Mouse (Mus musculus): ENCODE measurements at regions not wholly inside any gene's neighbourhood (a gene's known extent, or its start where the extent isn't known, plus 50 kb on each side); places are given as distances from the start of the nearest gene placed in this dataset.

DNA sequence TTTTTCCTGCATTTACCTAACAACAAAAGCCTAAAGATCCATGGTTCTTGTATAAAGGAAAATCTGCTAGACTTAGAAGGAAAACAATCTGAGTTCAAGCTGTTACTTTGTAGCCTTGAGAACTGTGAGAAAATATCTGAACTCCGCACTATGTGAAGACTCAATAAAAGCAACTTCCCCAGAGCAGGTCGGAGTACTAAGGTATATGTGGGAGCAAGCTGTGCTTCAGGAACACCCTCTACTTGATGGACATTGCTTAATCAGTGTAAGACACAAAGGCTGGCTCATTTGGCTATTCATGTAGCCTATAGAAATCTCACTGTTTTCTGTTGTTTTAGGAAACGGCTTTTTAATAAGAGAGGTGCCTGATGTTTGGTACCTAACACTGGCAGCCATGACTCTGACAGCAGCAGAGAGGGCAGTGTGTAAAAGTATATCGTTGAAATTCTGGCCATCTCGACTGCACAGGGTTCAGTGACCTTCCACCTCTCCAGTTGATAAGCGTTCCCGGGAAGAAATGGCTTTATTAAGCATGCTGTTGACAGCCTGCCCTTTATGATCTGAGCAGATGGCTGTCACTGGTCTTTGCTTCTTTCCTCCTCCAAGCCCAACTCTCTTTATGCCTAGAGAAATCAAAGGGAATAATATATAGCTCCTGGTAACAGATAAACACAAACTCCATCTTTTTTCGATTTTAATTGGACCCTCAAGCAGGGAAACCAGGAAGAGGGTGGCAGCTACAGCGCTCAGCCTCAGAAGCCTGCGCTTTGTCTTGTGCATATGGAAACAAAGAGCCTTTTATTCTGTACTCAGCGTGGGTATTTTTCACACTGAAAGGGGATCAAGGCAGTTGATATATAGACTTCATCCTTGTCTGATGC, 443.7 kb upstream of the Sel1l start:
- no peak for DNase-seq (ENCODE audit: low spot score in 2 of 2)

DNA sequence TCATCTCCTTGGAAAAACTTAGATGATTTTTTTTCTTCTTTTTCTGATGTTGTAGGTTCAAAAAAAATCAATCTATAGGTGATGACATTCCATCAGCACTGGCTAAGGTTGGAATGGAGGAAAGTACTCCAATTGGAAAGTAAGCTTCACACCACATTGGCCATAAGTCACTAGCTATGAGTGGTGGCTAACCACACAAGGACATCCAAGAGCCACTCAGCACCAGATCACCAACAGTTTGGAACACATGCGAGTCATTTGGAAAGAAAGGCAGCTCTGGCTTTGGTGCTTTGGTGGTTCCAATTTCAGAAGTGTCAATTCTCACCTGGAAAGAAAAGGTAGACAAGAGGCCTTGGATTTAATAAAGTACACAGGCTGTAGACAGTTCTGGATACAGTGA, 442.5 kb upstream of the Sel1l start:
- no peak for DNase-seq (ENCODE audit: low spot score in 2 of 2)

DNA sequence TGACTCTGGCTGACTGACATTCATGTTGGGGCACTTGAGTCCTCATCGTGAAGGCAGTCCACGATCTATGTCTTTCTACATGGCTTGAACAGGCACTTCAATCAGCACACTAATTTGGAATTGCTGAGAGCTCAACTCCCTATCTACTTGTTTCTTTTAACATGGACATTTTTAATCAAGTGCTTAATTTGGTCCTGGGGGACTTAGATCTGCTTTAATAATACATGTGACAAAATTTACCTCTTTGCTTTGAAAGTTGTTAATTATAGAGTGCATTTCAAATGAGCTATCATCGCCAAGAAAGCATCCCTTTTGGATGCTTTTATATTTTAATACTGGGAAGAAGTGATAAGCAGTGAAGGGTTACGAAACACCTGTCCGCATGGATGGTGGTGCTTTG, 436.6 kb upstream of the Sel1l start:
- no peak for DNase-seq (ENCODE audit: low spot score in 2 of 2)

DNA sequence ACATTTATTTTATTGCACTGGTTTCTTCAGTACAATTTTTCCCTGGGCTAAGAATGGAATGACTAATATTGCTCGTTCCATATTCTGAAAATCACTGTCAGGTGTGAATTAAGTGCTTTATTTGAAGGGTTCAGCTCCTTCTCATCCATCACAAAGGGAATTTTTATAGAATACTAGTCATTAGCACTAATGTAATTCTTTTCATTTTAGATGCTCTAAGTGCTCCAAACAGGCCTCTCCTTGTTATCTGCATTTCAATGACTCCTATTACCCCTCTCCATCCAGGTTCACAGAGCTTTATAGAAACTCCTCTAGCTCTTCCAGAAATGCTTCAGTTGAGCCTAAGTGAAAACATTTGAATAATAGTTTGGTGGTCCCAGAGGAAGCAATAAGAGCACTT, 431.5 kb upstream of the Sel1l start:
- DNase-seq (ENCODE audit: low spot score in 2 of 2): no peak

DNA sequence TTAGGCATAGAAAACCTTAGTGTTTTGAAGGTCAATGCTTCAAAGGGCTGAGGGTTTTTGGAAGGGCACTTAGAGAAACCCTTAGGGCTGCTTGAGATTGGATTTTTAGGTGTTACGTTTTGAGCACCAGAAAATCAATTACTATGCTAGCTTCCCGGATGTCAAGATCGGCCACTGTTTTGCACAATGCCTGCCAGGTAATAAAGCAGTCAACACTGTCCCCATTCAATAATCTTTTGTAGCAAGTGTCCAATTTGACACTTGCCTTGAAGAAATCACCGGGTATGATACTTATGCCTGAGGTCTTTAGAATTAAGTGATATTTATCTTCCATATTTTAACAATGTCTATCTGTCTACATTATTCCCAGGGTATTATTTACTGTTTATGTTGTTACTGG, 403.0 kb upstream of the Sel1l start:
- DNase-seq (ENCODE audit: low spot score in 2 of 2): no peak

DNA sequence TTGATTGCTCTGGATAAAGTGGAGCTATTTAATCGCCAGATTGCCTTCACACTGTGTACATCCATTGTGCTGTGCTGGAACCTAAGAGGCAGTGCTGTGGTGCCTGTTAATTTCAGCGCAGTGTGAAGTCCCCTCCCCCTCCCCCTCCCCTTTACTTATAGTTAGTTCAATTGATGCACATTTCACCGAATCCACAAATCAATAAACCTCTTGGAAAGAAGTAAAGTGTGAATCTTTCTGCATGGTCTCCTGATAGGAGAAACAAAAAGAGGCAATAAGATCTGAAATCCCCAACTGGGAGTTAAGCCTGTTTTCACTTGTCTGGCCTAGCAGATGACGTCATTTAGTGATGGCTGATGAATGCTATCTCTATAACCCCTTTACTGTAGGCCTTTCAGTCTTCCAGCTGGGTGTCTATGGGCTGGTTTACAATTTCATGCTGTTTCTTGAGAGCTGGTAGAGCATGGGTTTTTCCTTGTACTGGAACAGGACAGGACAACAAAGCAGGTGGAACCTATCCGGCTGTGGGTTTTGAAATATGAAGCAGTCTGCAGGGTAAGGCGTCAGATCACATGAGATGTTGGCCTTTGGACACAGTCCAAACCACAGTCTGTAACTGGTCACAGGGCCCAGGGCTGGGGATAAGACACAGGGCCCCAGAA, 398.0 kb upstream of the Sel1l start:
- no peak for DNase-seq (ENCODE audit: low spot score in 2 of 2)

DNA sequence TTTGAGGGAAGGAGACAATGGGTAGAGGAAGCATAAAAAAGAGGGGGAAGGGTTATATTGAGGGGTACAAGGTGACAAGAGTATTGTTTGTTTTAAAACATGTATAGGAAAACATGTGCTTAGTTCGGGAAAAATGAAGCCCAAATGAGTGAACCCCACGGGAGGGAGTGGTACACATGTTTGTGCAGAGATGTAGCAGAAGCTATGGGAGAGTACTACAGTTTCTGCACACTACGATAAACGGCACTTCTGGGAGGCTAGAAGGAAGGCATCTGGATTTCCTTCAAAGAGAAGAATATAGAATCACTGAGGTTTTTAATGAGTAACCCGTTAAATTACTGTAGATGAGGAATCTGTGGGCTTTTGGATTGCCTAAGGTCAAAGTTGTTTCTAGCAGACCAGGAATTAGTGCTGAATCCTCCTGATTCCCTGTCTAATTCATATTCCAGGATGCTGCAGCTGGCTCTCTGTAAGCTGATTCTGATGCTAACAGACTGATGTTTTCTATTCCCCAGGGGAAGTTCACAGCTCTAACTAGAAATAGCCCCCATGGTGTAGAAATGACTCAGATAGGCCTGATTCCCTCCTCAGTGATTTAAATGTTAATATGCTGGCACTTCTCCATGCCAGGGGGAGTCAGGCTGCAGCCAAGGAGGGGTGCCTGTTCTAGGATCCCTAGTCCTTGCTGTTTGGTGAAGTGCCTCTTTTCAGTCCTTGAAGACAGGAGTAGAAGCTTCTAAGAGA, 391.2 kb upstream of the Sel1l start:
- no peak for DNase-seq (ENCODE audit: low spot score in 2 of 2)

DNA sequence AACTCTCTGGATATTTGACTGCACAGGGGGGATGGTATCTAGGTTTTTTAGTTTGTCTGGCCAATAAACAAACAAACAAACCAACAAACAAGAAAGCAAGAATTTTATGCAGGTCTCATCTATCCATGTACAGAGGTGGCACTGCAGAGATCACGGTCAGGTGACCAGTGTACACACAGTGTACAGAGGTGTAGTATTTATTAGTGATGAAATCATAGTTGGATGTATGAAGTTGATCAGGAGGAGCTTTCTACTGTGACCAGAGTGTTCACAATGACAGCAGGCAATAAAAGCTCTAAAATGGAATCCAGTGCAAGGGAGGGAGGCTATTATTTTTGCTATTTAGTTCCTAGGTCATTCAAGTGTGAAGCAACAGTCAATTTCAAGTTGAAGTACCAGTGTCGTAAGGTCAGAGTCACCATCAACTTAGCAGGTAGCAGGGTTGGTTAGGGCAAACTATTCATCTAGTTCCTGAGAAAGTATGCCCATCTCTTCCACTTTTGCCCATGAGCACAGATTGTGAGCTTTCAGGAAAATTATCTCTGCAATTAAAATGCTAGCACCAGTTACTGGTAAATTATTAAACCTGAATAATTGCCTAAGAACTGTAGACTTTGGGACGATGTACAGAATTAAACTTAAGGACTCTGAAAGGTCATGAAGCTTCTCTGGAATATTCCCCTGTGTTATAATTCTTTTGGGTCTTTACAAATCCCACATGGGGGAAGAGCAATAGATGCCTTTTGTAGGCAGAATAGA, 384.9 kb upstream of the Sel1l start:
- DNase-seq (ENCODE audit: low spot score in 2 of 2): no peak

DNA sequence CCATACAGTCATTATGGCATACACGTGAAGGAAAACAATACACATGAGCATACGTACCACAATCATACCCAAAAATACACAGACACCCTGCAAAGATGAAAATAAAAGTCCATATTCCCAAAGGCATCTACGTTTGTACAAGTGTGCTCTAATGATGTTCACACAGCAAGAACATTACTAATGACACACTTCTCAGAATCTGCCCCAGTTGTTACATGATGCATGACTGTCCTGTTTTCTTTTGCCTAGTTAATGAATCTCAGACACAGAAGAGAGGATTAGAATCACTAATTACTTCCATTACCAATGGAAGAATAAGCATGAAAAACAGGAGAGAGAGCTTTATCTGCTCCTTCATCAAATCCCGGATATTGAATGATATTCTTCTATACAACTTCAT, 379.6 kb upstream of the Sel1l start:
- DNase-seq (ENCODE audit: low spot score in 2 of 2): no peak

DNA sequence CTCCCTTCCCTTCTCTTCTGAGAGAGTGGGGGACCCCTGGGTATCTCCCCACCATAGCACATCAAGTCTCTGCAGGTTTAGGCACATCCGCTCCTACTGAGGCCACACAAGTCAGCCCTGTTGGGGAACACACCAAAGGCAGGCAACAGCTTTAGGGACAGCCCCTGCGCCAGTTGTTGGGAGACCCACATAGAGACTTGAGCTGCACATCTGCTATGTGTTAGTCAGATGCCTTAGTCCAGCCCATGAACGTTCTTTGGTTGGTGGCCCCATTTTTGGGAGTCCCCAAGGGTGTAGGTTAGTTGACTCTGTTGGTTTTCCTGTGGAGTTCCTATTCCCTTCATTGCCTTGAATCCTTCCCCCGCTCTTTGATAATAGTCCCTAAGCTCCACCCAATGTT, 354.4 kb upstream of the Sel1l start:
- DNase-seq (ENCODE audit: low spot score in 2 of 2): no peak

DNA sequence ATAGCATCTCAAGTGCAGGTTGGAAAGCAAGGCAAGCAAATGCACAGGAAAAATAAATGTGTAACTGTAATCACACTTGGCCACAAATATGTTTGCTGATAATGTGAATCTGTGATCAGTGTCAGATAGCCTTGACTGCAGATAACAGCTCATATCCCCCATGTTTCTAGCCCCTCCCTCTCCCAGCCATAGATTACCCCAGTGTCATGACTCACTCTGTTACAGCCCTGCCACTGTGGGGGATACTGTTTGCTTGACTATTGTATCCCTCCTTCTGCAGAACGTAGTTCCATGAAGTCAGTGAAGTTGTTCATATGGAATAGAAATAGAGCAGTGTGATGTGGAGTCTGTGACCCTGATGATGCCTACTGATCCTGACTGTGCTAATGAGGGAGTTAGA, 351.6 kb upstream of the Sel1l start:
- DNase-seq (ENCODE audit: low spot score in 2 of 2): no peak

DNA sequence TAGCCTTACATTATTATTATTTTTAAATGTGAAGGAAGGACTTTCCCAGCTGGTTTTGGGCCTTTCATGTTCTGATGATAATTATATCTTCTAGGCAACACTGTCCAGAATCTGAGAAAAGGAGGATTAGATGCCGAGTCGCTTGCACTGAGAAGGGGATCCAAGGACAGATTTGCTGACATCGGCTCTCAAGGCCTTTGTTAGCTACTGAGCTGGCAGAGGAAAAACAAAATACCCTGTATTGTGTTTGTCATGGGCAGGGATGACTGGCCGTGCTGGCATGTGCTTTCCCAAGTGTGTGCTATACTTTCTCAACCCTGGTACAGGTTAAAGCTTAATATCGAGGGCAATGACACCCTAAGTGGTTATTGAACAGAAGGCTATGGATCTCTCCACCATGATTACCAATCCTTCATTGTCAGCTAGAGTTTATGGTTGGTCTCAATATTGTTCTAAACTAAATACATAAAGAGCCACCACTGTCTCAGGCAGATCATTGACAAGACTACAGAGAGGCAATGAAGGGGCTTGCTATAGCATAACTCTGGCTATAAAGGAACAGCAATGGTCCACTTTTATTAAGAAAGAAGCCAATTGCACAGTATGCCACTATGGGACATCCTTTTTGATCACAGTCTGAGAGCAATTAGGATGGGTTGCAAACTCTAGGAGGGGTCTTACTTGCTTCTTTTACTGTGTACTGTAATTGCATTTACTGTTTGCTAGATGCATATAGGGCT, 350.0 kb upstream of the Sel1l start:
- no peak for DNase-seq (ENCODE audit: low spot score in 2 of 2)

DNA sequence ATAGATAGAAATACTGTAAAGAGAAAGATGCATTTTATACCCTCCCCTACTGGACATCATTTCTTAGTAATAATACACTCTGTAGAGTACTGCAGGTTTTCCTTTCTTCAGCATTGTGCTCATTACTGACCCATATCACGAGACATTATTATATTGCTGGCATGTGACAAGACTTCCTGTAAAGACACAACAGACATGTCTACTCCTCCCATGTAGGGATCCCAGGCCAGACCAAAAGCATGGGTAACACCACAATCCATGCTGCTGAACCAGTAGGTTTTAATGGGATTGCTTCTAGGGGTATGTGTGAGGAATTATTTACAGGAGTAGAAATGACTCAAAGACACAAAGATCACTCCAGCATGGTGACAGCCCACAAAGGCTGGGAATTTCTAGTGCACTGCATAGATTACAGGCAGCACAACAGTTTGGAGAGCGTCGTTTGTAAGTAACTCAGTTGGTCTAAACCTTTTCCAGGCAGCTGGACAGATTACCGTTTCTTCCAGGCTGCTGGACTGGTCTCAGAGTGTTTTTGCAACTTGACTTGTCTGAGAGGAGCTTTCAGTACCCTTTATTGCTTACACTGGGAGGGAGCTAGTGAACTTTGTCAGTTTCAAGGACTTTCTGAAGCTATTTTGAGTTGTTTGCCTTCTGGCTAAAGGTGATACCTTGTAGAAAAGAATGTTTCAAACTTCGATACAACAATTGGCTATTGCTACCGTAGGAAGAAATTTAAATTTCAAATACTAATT, 345.2 kb upstream of the Sel1l start:
- DNase-seq (ENCODE audit: low spot score in 2 of 2): no peak

DNA sequence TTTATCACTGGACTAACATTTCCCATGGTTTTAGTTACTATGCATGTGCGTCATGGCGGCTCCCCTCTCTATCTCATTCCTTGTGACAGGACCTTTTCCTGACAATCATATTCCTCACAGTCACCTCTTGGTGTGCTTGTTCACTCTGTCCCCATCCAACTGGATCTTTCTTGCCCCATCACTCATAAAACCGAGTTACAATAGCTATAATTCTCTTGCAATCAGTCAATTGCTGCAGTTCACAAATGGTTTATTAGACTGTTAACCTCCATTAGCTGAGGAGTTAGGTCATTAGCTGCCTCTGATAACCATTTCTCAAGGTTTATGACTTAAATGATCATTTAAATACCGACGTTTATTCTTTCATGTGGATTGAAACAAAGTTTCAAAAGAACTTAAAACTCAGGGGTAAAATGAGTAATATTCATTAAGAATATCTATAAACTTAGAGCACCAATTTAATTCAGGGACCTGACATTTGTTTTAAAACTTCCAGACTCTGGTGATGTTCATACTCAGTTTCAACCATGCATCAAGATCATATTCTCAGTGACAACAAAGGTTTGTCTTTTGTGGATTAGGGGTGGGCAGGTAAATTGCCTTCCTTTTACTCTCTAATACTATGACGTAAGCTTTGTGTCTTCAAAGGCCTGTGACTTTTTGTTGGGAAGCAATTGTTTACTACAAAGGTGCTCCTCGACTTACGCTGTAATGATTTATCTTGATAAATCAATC, 344.4 kb upstream of the Sel1l start:
- DNase-seq (ENCODE audit: low spot score in 2 of 2): no peak

DNA sequence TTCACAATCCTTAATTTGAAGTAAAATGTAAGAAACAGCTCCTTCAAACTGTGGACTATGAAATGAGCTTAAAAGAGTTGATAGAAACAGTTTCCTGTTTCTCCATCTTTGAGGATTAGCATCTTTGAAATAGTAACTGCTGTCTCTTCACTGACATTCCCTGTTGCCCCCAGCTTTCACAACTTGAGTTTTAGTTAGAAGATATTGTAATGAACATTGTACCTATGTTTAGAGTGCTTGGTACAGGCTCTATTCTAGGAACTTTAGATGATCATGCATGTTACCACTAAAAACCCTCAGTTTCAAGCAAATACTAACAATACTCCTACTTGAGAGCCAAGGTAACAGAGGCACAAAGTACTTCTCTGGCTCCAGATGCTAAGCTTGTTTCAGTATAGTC, 340.1 kb upstream of the Sel1l start:
- no peak for DNase-seq (ENCODE audit: low spot score in 2 of 2)

DNA sequence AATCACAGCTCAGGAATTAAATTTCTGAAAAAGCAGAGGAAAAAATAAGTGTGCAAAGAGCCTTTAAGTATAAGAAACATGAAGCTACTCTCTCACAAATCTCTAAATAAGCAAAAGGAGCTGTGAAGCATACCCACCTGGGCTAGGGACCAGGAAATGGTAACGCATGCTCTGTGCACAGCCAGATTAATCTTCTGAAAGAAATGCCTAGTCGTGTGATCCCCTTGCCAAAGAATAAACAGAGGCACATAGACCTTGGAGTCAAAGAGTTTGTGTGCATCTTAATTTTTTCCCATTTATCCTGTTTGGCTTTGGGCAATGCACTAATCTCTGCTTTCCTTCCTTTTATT, 338.2 kb upstream of the Sel1l start:
- DNase-seq (ENCODE audit: low spot score in 2 of 2): no peak

DNA sequence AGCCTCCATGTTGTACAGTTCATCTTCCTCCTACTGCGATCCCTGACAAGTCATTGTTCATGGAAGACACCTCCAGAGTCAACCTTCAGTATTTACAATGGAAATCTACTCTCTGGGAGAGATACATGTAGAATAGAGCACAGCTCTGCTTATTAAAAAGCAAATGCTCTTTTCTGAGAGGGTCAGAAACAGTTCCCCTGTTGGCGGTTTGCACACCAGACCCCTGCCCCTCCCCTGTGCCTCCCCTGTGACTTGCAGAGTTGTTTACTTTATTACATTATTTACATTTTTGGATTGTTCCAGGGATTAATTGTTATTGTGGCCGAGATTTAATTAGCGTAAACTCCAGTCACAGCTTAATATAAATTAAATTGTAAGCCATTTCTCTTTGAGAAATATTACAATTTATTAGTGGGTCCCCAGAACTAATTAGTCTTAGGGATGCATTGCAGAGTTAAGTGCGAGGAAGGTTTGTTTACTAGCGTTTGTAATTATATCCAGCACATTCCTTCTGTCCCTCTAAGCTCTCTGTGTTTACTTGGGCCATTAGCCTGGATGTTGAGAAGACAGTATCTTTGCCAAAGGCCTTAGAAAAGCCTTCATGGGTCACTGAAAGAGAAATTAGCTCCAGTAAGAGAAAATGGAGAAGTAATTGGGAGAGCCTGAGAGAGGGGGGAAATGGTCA, 337.6 kb upstream of the Sel1l start:
- no peak for DNase-seq (ENCODE audit: low spot score in 2 of 2)

DNA sequence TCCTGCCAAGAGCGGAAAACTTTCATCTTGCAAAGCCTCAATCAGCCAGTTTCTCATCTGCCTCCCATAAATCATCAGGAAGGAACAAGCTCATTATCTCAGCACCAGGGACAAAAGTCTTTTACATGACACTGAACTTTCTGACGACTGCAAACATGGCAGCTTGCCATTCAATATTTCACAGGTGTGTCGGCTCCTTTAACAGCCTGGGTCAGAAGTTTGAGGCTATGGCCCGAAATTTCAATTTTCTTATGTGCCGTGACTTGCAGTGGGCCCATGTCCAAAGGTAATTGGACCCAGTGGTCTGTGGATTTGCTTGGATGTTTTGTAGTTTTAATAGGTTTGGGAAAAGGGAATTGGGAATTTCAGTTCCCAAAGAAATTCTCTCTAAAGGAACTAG, 330.3 kb upstream of the Sel1l start:
- no peak for DNase-seq (ENCODE audit: low spot score in 2 of 2)

DNA sequence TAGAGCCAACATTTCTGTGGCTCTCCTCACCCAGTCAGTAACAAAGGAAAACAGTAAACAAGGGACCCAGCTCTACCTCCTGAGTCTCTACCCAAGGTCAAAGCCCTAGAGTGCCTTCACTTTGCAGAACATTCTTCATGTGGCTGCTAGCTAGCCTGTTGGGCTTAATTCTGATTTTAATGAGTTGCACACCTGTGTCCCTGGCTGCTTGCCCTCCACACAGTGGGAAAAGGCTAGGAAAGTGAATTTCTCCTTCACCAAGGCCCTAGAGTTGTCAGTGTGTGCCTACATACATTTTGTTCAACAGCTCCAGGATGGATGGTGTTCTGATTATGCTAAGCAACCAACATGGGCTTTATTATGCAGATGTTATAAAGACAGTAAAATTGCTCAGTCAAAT, 307.8 kb upstream of the Sel1l start:
- no peak for DNase-seq (ENCODE audit: low spot score in 2 of 2)

Measured in adrenal gland, adult 18-20 months (tissue).